Mouse (Mus musculus): ENCODE measurements around the gene Dlx6.

The Dlx6 gene

DNA sequence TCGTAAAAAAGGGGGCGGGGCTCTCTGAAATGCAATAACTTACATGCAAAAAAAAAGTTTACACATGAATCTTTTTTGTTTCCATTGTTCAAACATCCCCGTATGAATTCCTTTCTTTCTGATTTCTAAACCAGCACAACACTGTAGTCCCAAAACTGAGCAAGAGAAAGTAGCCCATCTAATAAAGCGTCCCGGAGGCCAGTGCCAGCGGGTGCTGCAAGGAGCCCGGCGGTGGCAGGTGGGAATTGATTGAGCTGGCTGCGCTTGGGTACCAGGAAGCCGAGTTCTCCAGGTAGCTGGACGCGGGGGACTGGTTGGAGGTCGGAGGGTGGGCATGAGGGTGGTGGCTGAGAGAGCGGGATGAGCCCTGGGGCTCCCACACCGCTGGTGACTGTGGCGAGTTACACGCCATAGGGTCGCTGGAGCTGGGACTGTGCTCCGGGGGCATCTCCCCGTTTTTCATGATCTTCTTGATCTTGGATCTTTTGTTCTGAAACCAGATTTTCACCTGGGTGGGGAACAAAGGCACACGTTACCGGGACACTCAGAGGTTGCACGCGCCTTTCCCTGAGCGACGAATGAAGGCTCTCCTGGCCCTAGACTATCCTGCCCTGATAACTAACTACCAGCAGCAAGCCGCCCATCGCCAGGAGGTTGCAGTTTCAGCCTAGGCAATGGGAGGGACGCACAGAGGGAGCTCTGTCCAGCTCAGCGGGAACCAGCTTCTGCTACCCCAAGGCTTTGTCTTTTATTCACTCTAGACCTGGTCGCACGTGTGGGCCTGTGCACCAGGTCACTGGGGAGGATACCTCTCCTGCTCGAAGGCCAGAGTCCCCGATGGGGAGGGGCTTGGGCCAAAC is 15.1 kb downstream of the Dlx6 start:
- DNase-seq = no peak

DNA sequence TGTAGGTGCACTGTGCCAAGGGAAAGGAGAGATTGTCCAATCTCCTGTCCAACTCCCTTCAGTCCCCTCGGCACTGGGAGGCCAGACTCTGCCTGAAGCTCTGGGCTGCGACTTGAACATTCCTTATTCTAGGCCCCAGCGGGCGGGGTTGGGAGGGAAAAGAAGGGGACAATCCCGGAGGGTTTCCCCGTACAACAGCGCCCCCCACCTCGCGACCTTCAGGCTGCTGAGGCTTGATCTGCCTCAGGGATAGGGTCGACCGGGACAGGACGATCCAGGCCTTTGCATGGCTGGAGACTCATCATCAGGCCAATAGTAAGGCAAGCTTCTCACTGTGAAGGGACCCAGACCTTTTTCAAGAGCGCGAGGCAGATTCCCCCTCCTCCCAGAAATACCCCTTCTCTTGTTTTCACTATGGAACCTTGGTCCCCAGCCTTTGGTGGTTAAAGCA is 15.7 kb downstream of the Dlx6 start:
- DNase-seq = no peak

DNA sequence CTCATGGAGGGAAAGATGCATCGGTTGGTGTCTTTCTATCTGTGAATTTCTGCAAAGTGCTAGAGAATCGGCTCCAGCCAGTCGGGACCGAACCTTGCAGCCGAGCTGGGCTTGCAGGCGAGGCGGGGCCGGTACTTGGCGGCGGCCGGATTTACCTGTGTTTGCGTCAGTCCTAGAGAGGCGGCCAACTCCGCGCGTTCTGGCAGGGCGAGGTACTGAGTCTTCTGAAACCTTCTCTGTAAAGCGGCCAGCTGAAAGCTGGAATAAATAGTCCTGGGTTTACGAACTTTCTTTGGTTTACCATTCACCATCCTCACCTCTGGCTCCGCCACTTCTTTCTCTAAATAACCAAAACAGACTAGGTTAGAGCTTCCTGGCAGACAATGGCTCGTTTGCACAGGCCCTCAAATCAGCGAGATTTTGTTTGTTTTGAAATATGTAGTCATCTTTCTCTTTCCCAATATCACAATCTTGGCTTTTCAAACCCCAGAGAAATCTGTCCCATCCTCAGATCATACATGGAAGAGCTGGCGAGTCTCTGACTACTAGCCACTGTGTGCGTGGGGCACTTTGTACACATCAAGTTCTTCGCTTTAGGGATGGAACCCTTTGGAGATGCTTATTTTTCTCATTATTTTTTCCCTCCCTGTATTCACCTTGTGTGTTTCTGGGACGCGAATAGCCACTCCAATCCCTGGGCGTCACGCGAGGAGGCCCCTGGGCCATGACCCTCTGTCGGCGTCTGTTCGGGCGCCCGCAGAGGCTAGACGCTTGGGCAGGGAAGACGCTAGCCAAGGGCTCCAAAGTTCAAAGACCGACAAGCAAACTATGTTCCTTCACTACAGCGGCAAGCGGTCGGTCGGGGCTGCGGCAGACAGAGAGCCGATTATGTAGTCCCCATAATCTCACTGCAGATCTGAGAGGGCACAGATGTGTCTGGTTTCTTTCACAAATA is 16.5 kb downstream of the Dlx6 start:
- DNase-seq = no peak

DNA sequence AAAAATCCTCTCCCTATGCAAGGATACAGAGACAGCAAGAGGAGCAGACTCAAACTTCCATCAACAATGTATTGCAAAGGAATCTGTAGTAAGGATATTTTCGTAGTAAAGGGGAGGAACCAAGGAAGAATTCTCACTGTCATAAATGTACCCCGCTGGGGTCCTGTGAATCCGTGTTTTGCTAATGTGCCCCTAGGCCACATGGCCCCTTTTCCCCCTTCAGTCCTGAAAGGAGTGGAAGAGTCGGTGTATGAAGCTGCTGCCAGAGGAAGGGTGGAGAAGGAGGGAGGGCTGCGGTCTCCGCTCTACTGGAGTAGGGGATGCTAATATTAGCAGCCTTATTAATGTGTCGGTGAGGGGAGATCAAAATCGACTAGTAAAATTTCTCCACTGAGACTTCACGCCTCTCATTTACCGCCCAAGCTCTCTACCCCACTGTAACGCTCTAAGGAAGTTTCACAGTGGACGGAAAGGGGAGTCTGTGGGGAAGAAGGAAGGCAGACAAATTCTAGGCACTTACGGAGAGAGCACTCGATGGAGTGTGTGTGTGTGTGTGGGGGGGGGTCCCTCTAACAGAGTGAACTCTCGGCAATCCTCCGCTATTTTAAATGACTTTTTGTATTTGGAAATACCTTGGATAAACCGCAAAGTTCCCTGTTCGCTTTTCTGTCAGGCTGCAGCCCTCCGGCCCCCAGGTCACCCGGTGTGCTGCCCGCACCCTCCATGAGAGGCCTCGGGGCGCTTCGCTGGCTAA is 17.4 kb downstream of the Dlx6 start:
- DNase-seq = no peak

DNA sequence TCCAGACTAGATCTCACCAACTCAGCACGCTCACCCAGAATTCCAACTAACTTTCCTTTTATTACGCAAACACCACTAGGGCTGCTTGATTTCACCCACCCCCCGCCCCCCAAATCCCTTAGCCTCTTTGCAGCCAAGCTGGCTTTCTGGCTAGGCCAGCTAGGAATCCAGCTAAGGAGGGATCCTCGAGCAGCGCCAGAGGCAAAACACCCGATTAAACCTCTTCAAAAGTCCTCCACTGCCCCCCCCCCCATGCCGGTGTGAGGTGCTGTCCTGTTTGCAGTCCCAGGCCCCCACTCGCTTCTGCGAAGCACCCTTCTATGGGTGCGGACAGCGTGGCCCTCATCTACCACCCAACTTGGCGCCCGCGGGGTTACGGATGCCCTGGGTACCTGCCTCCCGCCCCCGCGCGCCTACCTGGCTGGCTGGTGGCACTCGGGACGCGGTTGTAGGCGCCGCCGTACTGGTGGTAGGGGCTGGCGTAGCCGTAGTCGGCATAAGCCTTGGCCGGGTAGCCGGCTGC is 18.0 kb downstream of the Dlx6 start:
- DNase-seq = no peak

DNA sequence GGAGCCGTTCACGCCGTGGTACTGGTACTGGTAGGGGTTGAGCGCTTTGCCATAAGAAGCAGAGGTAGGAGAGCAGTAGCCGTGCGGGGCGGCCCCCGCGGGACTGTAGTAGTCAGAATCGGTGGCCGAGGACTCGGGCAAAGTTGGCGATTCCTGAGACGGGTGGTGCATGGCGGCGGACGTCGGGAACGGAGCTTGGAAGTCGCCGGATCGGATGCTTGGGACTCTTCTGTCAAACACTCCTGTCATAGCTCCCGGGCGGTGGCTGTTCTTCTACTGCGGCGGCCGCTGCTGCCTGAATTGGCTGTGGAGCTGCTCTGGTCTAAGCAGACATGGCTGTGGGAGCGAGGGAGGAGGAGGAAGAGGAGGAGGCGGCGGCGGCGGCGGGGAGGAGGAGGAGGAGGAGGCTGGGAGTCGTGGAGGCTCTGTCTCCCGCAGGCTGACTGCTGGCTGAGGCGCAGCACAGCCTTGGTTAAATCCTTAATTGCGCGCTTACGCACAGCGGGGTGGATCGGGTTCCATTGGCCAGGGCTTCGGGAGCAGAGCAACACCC is 18.6 kb downstream of the Dlx6 start, which contains the start of gene Dlx5:
Gene Dlx5, minus strand, starts transcription at position 448 of the 553 bp plus-strand sequence.
- DNase-seq = no peak

DNA sequence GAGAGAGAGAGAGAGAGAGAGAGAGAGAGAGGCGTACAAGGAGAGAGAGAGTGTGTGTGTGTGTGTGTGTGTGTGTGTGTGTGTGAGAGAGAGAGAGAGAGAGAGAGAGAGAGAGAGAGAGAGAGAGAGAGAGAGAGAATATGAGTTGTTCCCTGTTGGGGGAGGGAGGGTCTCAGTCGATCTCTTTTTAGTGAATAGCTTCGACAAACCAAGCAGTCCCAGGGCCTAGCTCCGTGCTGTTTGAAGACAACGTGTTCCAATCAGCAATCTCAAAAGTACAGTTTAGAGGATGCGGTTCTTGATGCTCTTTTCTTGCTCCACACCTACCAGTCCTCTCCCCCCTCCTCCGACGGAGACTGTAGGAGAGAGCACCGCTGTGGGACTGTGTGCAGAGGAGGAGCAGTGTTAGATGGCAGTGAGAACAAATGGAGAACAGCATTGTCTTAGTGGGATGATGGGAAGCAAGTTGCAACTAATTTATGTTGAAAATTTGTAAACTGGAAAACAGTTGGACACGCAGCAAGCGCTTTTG is 19.2 kb downstream of the Dlx6 start:
- no peak for DNase-seq

DNA sequence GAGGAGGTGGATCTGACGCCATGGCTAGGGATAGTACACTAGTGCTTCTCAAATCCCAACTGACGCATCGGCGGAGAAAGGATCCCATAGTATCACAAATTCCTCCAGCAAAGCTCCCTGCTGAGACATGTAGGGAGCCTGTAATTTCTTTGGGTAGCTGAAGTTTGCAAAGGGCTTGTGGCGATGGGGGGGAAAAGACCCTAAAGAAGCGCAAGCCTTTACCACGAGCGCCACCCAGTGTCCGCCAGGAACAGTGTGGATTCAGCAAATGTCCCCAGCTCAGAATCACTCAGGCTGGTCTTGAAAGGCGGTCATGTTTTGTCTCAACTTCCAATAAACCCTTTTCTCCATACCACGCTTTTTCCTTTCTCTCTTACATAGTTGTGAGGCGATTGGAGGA is 21.8 kb downstream of the Dlx6 start:
- DNase-seq = peak; percentile 19

DNA sequence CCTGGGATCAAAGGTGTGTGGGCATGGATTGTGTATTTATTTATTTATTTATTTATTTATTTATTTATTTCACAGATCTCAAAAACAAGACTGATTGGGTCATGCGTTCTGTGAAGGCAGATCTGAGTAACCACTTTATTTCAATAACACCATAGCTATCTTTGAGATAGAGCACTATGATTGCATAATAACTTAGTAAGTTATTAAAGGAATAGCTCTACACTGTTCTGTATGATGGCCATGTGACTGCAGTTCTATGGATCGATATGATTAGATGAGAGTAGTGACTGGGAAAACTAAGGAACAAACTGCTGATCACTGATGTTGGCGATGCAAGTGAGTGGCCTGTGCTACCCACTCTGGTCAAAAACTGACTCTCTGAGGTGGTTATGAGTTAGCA is 23.1 kb downstream of the Dlx6 start:
- DNase-seq = no peak

DNA sequence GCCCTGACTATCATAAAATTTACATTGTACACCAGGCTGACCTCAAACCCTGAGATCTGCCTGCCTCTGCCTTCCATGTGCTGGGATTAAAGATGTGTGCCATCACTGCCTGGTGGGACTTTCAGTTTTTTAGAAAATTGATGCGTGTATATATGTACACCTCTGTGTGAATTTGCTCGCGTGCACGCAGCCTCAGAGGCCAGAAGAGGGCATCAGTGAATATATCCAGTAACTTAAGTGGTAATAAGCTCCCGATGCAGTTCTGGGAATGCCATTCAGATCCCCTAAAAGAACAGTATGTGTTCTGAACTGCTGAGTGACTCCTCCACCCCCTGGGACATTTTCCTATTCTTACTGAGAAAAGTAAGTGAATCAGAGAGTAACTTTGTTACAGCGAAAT is 26.9 kb downstream of the Dlx6 start:
- DNase-seq = no peak

DNA sequence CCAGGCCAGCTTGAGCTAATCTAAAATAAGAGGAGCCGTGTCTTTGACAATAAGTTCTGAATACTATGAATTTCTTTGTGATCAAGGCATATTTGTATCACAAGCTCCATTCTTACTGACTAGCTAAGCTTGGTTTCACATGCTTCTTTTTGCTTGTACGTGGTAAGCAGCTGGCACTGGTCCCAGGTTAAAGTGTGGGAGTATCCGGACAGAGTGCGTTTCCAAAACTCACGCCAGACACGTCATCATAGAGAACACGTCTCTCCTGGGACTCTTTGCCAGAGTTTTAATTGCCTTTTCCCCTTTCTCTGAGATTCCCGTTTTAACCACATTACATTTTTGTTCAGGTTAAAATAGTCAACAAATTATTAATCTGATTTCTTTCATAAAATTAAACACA is 46.5 kb downstream of the Dlx6 start:
- DNase-seq = no peak

DNA sequence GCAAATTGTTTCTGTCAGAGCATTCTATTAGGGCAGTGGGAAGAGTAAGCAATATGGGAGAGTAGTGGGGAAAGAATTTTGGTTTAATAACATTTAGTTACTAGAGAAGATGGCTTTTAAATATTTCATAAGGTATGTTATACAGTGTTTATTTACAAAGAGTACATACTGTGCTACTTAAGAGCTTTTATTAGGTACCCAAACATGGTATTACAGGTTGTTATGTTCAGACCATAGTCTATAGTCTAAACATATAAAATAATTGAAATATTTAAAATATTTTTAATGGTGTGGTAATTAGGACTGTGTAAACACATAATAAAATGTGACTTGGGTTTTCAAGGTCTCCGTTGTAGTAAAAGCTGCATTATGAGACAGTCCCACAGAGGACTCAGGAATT is 51.2 kb downstream of the Dlx6 start:
- no peak for DNase-seq

DNA sequence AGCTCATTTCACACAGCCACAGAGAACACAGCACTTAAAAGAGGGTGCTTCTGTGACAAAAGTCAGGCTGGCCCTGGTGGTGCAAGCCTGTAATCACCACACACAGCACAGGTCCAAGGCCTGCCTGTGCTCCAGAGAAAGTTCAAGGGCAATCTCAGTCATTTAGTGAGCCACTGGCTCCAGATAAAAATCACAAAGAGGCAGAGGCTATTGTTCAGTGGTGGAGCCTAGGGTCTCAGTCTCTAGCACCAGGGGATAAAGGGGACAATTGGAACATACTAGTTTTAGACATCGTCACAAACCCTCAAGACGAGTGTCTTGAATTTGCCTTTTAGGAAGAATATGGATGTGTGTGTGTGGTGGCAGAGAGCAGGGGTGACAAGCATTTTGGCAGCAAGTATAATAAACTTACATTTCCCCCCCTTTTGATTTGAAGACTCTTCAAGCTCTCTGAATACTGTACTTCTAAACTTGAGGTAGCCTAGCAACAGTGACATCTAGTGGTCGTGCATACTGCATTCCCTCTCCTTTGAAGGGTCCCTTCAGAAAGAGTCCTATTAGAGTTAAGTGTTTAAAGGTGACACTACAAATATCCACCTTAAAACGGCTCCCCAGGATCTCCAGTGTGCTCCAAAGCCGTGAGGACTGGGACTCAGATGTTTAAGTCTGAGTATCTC is 51.9 kb downstream of the Dlx6 start:
- peak; percentile 7 for DNase-seq

DNA sequence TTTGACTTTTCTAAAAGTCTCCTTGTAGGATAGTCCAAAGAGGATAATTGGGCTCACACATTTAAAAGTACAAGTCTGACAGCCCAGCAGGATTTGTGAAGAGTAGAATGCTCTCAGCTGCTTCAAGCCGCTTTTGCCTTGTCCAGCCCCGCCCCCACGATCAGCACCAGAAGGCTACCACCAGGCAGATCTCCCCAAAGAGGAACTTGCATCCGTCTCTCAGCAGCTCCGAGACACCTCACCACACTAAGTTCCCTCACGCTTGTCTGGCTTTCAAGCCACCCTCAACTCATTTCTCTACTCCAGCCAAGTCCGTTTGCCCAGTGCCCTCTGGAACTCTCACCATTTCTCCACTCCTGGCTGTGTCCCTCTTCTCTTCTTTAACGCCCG is 52.4 kb downstream of the Dlx6 start:
- no peak for DNase-seq

DNA sequence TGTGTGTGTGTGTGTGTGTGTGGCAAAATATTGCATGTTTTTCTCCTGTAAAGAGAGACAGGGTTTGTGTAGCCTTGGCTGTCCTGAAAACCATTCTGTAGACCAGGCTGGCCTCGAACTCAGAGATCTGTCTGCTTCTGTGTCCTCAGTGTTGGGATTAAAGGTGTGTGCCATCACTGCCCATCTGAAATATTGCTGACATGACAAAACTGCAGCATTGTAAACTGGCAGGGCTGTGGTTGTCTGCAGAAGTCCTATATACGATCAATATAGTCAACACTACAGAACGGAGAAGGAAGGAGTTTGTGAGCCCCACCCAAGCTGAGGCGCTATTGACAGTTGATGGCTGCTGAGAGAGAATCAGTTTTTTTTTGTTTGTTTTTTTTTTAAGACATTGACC is 54.2 kb downstream of the Dlx6 start:
- DNase-seq = no peak
